Mouse (Mus musculus) brain, adult 10 weeks (tissue): ENCODE results near the gene Sc5d. TPM values are rescaled to one million over a fixed set of nuclear protein-coding genes. Genes with fewer than 3 reads are reported as not detected.

Experiments
- polyA plus RNA-seq: library from polyadenylated mRNA; stranded (reverse); fragments of 350-450 nt; fragmentation: Illumina TruSeq; extraction: RNeasy Lipid Tissue Mini Kit (QIAGEN cat#74804); gene quantifications from one replicate; pipeline ENCODE4 v1.2.3, GENCODE M21; 2015; ENCODE audit warnings: low read depth, low replicate concordance

The Sc5d gene
- polyA plus RNA-seq = 62.3 TPM

DNA sequence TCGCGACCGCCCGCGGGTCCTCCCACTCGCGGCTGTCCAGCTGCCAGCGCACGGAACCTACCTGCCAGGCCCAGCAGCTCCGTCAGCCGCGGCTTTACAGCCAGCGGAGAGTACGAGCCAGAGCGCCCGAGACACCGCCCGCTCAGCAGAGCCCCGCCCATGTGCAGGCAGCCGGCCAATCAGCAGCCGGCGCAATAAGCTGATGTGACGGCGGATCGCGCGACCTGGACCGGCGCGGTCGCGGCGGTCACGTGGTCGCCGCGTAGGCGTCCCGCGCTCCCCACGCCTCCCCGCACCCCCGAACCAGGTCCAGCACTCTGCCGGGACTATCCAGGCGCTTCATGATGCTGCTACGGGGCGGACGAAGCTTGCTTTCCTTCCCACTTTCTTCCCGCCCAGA is at the start of gene Sc5d:
Gene Sc5d (minus strand): TSS at position 112 of the 400 bp plus-strand sequence.

Other genes with a start within 250 kb of the Sc5d start
- gene Sorl1, start 140.0 kb downstream of the Sc5d start, polyA plus RNA-seq = 76.7 TPM
- not detected for gene Tecta, start 135.7 kb upstream of the Sc5d start, polyA plus RNA-seq
- gene Tbcel, start 243.6 kb upstream of the Sc5d start, polyA plus RNA-seq = 29.8 TPM